Mouse (Mus musculus): ENCODE data around the gene Rmi1. TPM values are rescaled to one million over a fixed set of nuclear protein-coding genes. Genes with fewer than 3 reads are reported as not detected.

Rmi1 gene
- total and polyA plus RNA-seq, 3 experiments: 15.5 to 21.4 TPM; not detected in 1

- Histone ChIP-seq H3K27me3 (ENCODE audit: control insufficient read depth in 1 of 2, insufficient read depth in 2 of 2, low read length in 2 of 2) (peaks cover 4 to 7% of the 10 kb centered on the region in 2 experiments), H3K27ac (ENCODE audit: control insufficient read depth, low read depth, low read length) (no peak overlapping the region), H3K4me3 (ENCODE audit: control insufficient read depth in 1 of 2, insufficient read depth in 1 of 2, low read depth in 2 of 2, low read length in 2 of 2) (no peak overlapping the region), H3K36me3 (ENCODE audit: control insufficient read depth in 1 of 2, insufficient read depth in 2 of 2, low read length in 2 of 2) (no peaks in the 10 kb centered on the region), H3K4me1 (ENCODE audit: control insufficient read depth in 1 of 2, insufficient read depth in 2 of 2, low read length in 2 of 2) (no peaks in the 10 kb centered on the region), H3K9me3 (replicated peaks; ENCODE audit: insufficient read depth, low read length) (no peaks in the 10 kb centered on the region), H3K79me2 (ENCODE audit: control insufficient read depth, insufficient read depth, low read length, poor library complexity) (no peaks in the 10 kb centered on the region), H3K9ac (ENCODE audit: control insufficient read depth, low read depth, low read length, poor library complexity, severe bottlenecking) (no peak overlapping the region)
- no peak for DNase-seq (ENCODE audit: low read depth, low spot score)
- no peak for TF ChIP-seq ZNF384 (IDR thresholded peaks at IDR 0.05; ENCODE audit: low read depth, low read length)
- TF ChIP-seq TBP (IDR thresholded peaks at IDR 0.05; ENCODE audit: low read depth, low read length): no peak
- no peak for TF ChIP-seq NRF1 (IDR thresholded peaks at IDR 0.05; ENCODE audit: insufficient read depth, low read depth, low read length, poor library complexity, severe bottlenecking)
- TF ChIP-seq MXI1 (IDR thresholded peaks at IDR 0.05; ENCODE audit: low read depth, low read length): no peak
Observed at GRCm38 (mm10) chr13:58452246-58452645, 50.2 kb downstream of the Rmi1 start.

GRCm38 (mm10) chr13:58452651-58453413, 50.8 kb downstream of the Rmi1 start:
- Histone ChIP-seq H3K4me1 (ENCODE audit: control insufficient read depth in 1 of 2, insufficient read depth in 2 of 2, low read length in 2 of 2) (no peaks in the 10 kb centered on the region), H3K79me2 (ENCODE audit: control insufficient read depth, insufficient read depth, low read length, poor library complexity) (no peaks in the 10 kb centered on the region), H3K9me3 (replicated peaks; ENCODE audit: insufficient read depth, low read length) (no peaks in the 10 kb centered on the region), H3K9ac (ENCODE audit: control insufficient read depth, low read depth, low read length, poor library complexity, severe bottlenecking) (no peak overlapping the region), H3K4me3 (ENCODE audit: control insufficient read depth in 1 of 2, insufficient read depth in 1 of 2, low read depth in 2 of 2, low read length in 2 of 2) (no peak overlapping the region), H3K27ac (ENCODE audit: control insufficient read depth, low read depth, low read length) (no peak overlapping the region), H3K27me3 (ENCODE audit: control insufficient read depth in 1 of 2, insufficient read depth in 2 of 2, low read length in 2 of 2) (peaks cover 4 to 7% of the 10 kb centered on the region in 2 experiments), H3K36me3 (ENCODE audit: control insufficient read depth in 1 of 2, insufficient read depth in 2 of 2, low read length in 2 of 2) (no peaks in the 10 kb centered on the region)
- TF ChIP-seq HCFC1 (IDR thresholded peaks at IDR 0.05; ENCODE audit: low read depth, low read length): no peak
- no peak for TF ChIP-seq GATA1 (IDR thresholded peaks at IDR 0.05; ENCODE audit: low read depth, low read length)
- no peak for TF ChIP-seq CHD1 (IDR thresholded peaks at IDR 0.05; ENCODE audit: low read depth, low read length)
- TF ChIP-seq ETS1 (IDR thresholded peaks at IDR 0.05; ENCODE audit: low read depth, low read length): no peak
- TF ChIP-seq ELF1 (IDR thresholded peaks at IDR 0.05; ENCODE audit: low read depth, low read length): no peak
- TF ChIP-seq ZMIZ1 (IDR thresholded peaks at IDR 0.05; ENCODE audit: low read depth, low read length): no peak
- no peak for TF ChIP-seq TAL1 (IDR thresholded peaks at IDR 0.05; ENCODE audit: low read length)
- TF ChIP-seq ZC3H11A (IDR thresholded peaks at IDR 0.05; ENCODE audit: low read depth, low read length): no peak
- TF ChIP-seq MAX (IDR thresholded peaks at IDR 0.05; ENCODE audit: low read length): no peak
- TF ChIP-seq MAFK (IDR thresholded peaks at IDR 0.05; ENCODE audit: borderline replicate concordance, low read depth, low read length): no peak
- no peak for TF ChIP-seq RCOR1 (IDR thresholded peaks at IDR 0.05; ENCODE audit: low read depth, low read length)
- TF ChIP-seq ZKSCAN1 (IDR thresholded peaks at IDR 0.05; ENCODE audit: low read depth, low read length): no peak
- no peak for TF ChIP-seq NRF1 (IDR thresholded peaks at IDR 0.05; ENCODE audit: insufficient read depth, low read depth, low read length, poor library complexity, severe bottlenecking)
- TF ChIP-seq MAZ (IDR thresholded peaks at IDR 0.05; ENCODE audit: low read depth, low read length): no peak
- no peak for TF ChIP-seq ZNF384 (IDR thresholded peaks at IDR 0.05; ENCODE audit: low read depth, low read length)
- no peak for TF ChIP-seq TBP (IDR thresholded peaks at IDR 0.05; ENCODE audit: low read depth, low read length)
- no peak for TF ChIP-seq MYB (IDR thresholded peaks at IDR 0.05; ENCODE audit: low read depth, low read length)
- TF ChIP-seq E2F4 (IDR thresholded peaks at IDR 0.05; ENCODE audit: borderline replicate concordance, low read depth, low read length): no peak
- no peak for DNase-seq (ENCODE audit: low read depth, low spot score)

Measured in MEL (cell line).